Mouse (Mus musculus) forebrain, postnatal 0 days (tissue): Measurements from ENCODE around the gene Hsd17b2. TPM values are rescaled to one million over a fixed set of nuclear protein-coding genes. Genes with fewer than 3 reads are reported as not detected.

Experiments
- ATAC-seq: fragments of 200-750 bp; cut with Nextera tagmentation; 2 replicates; pipeline ENCODE4 v1.8.0; 2017; ENCODE audit warnings: mild to moderate bottlenecking, moderate library complexity
- DNase-seq: peaks from one replicate; pipeline ENCODE4 v3.0.0-alpha.2; 2015
- H3K27ac ChIP-seq: fragments of 300-500 bp; sonication (generic); 2 replicates; pipeline ENCODE4 v1.5.1; 2014; ENCODE audit warnings: low read depth, mild to moderate bottlenecking, antibody characterized with exemption, low read length, moderate library complexity, mixed read lengths
- H3K27me3 ChIP-seq: fragments of 300-500 bp; sonication (generic); 2 replicates; pipeline ENCODE4 v1.6.1; 2014; ENCODE audit warnings: mild to moderate bottlenecking, low read length, mixed read lengths; ENCODE audit not compliant: insufficient read depth
- H3K36me3 ChIP-seq: fragments of 300-500 bp; sonication (generic); 2 replicates; pipeline ENCODE4 v1.6.1; 2014; ENCODE audit warnings: mild to moderate bottlenecking, moderate library complexity; ENCODE audit not compliant: insufficient read depth
- H3K4me1 ChIP-seq: fragments of 300-500 bp; sonication (generic); 2 replicates; pipeline ENCODE4 v1.6.1; 2014; ENCODE audit warnings: antibody characterized with exemption; ENCODE audit not compliant: insufficient read depth
- H3K4me2 ChIP-seq: fragments of 300-500 bp; sonication (generic); 2 replicates; pipeline ENCODE4 v1.6.1; 2014; ENCODE audit warnings: low read depth, mild to moderate bottlenecking, moderate library complexity
- H3K4me3 ChIP-seq: fragments of 300-500 bp; sonication (generic); 2 replicates; pipeline ENCODE4 v1.5.1; 2014; ENCODE audit warnings: low read depth, low read length, mixed read lengths
- H3K9ac ChIP-seq: fragments of 300-500 bp; sonication (generic); 2 replicates; pipeline ENCODE4 v1.6.1; 2014; ENCODE audit warnings: mild to moderate bottlenecking
- H3K9me3 ChIP-seq: fragments of 300-500 bp; sonication (generic); 2 replicates; pipeline ENCODE4 v1.6.1; 2016; ENCODE audit warnings: low read length
- CTCF ChIP-seq: sonication (generic); IDR thresholded peaks from 2 replicates; pipeline ENCODE4 v1.5.1; 2016; ENCODE audit warnings: antibody characterized with exemption, control low read depth, low read depth
- WGBS: fragments of 180-500 bp; shearing (Covaris S2); extraction: QIAGEN DNeasy Blood & Tissue Kit; methylation state at CpG from one replicate; pipeline ENCODE4 v1.1.7; 2014; 5-methylcytosine and 5-hydroxymethylcytosine counted together
- polyA plus RNA-seq: library from polyadenylated mRNA; unstranded; fragments of >200 nt; fragmentation: Nextera tagmentation; extraction: Ambion mirVana; gene quantifications from 2 replicates; pipeline ENCODE4 v1.2.1, GENCODE M21; 2015
- total RNA-seq: library from RNA; depleted of rRNA; stranded (reverse); fragments of >200 nt; gene quantifications from 2 replicates; pipeline ENCODE4 v1.2.3, GENCODE M21; 2014; rRNA removed

The Hsd17b2 gene
- total and polyA plus RNA-seq, 2 experiments from 2014 or later = not detected

DNA sequence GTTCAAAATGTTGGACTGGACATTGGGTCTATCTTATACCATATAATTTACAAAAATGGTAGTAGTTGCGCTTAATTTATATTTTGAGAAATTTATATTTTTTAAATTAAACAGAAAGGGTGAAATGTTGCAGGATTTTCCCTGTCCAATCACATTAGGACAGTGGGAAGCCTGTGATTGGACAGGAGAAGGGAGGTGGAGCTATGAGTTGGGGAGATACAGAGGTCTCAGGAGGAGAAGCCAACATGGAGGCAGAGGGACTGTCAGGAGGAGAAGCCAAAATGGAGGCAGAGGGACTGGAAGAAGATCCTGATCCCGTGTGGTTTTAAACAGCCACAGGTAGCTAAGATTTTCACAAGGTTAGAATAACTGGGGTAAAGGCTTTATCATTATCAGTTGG is 96.4 kb downstream of the Hsd17b2 start:
- 98% methylated on average over 2 of the region's 2 CpGs for WGBS
- no peak overlapping the region for H3K27ac ChIP-seq
- no peaks in the 10 kb centered on the region for H3K9me3 ChIP-seq
- no peak overlapping the region for H3K4me3 ChIP-seq
- DNase-seq (no peak), ATAC-seq (no peak)
- peaks cover 32% of the 10 kb centered on the region; the same call in 1 of the 2 replicates for H3K36me3 ChIP-seq
- H3K4me2 ChIP-seq = no peak overlapping the region
- TF ChIP-seq CTCF = no peak
- no peak overlapping the region for H3K9ac ChIP-seq
- no peaks in the 10 kb centered on the region for H3K27me3 ChIP-seq
- peaks cover 5% of the 10 kb centered on the region; the same call in 1 of the 2 replicates for H3K4me1 ChIP-seq

DNA sequence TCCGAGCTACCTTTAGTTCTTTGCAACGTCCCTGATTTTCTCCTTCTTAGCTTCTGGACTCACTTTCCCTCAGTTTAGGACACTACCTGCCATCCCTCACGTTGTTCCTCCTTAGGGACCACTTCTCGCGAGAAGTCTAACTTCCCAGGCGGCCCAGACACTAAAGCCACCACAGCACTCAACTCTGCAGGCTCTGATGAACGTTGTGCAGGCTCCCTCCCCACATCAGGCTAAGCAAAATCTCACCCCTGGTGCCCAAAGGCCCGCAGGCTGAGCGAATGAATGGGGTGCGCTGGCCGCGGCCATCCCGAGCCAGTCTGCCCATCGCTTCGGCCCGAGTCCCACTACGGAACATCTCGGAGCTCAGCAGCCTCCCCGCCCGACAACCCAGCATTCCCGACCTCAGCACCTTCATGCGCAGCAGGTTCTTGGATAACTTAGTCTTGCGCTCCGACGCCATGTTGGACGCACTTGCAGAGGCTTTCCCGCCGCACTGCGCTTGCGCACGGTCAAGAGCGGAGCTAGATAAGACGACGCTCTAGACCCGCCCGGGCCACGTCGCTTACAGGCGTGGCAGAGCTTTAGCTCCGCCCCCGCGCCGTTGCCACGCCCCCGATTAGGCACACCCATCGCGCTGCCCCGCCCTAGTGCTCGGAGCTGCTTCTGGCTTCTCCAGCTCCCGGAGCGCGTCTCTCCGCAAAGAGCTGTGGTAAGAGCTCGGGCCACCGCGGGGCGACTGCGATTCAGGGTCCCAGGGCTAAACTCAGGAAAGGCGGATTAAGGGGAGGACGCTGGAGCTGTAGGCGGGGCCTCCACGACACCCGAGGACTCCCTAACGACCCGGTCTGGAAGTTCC is 100.0 kb downstream of the Hsd17b2 start, which contains the start of gene Mphosph6:
TSS of gene Mphosph6 (minus strand) at position 501 of the 856 bp plus-strand sequence.
- H3K9ac ChIP-seq = peak within 1 kb of the TSS; percentile 83
- H3K27ac ChIP-seq = peak within 1 kb of the TSS; percentile 85
- no peaks in the 10 kb centered on the region; the same call in 1 of the 2 replicates for H3K27me3 ChIP-seq
- H3K4me1 ChIP-seq = peaks cover 5% of the 10 kb centered on the region; the same call in 1 of the 2 replicates
- ATAC-seq (peak; percentile 99), DNase-seq (peak; percentile 99)
- H3K9me3 ChIP-seq = no peaks in the 10 kb centered on the region
- no peak; the same call in none of the 2 replicates for TF ChIP-seq CTCF
- H3K36me3 ChIP-seq = 0 out of 2 replicates have a peak, but pooled peaks cover 15% of the 10 kb centered on the region
- peak within 1 kb of the TSS; percentile 75 for H3K4me2 ChIP-seq
- peak within 1 kb of the TSS; percentile 85 for H3K4me3 ChIP-seq
- under 1% methylated on average over 65 of the region's 65 CpGs for WGBS

DNA sequence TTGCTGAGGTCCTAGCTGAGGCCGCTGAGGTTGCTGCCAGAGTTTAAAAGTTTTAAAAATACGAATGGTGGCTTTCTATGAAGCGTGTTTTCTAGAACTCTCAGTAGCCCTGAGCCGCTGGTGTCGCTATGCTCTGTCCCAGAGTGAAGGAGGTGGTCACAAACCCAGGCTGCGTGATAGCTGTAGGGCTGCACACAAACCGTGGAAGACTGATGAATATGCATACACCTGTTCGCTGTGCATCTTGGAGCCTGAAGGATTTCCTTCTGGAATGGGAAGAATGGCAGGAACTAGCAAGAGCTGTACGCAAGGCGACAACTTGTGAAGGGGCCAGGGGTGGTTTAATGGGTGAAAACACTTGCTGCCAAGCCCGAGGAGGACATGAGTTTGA is 100.6 kb downstream of the Hsd17b2 start:
- Histone ChIP-seq H3K9ac (peak overlapping the region; percentile 83), H3K27me3 (no peaks in the 10 kb centered on the region; the same call in 1 of the 2 replicates), H3K36me3 (0 out of 2 replicates have a peak, but pooled peaks cover 12% of the 10 kb centered on the region), H3K4me2 (peak overlapping the region; percentile 75), H3K27ac (peak overlapping the region; percentile 85), H3K9me3 (no peaks in the 10 kb centered on the region), H3K4me1 (peaks cover 5% of the 10 kb centered on the region; the same call in 1 of the 2 replicates), H3K4me3 (peak overlapping the region; percentile 85)
- 2% methylated on average over 11 of the region's 11 CpGs for WGBS
- no peak for DNase-seq
- TF ChIP-seq CTCF = no peak; the same call in 1 of the 2 replicates
- peak; percentile 70 for ATAC-seq

DNA sequence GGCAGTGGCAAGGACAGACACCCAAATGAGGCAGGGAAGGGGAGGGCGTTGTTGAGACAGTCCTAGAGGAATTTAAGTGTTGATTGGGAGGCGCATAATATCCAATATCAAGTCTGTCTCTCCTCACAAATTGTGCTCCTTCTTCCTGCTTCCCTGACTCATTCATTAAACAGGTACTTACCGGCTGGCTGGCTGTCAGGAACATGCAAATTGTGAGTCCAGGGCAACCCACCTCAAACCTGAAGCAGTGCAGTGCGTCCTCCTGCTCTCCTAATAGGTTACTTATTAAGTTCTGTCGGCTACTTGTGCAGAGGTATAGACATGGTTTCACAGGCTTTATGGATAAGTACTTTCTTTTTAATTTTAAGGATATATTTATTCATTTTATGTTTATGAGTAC is 103.7 kb downstream of the Hsd17b2 start:
- no peaks in the 10 kb centered on the region for H3K36me3 ChIP-seq
- H3K9me3 ChIP-seq = no peaks in the 10 kb centered on the region
- H3K27me3 ChIP-seq = no peaks in the 10 kb centered on the region; the same call in 1 of the 2 replicates
- no peak overlapping the region for H3K9ac ChIP-seq
- peaks cover 5% of the 10 kb centered on the region; the same call in 1 of the 2 replicates for H3K4me1 ChIP-seq
- ATAC-seq = no peak
- DNase-seq = no peak
- no peak for TF ChIP-seq CTCF
- 81% methylated on average over 5 of the region's 5 CpGs for WGBS
- no peak overlapping the region for H3K4me3 ChIP-seq
- no peak overlapping the region for H3K4me2 ChIP-seq
- no peak overlapping the region for H3K27ac ChIP-seq

Other genes with a start within 250 kb of the Hsd17b2 start
- gene Plcg2, start 203.6 kb upstream of the Hsd17b2 start, total RNA-seq = 1.8 TPM in 2 replicates
- 0.63 and 1.1 TPM in 2 replicates for gene Plcg2, start 203.6 kb upstream of the Hsd17b2 start, polyA plus RNA-seq
- 3.5 and 6.9 TPM in 2 replicates for gene Sdr42e1, start 28.2 kb upstream of the Hsd17b2 start, total RNA-seq
- 1.9 and 2.8 TPM in 2 replicates for gene Sdr42e1, start 28.2 kb upstream of the Hsd17b2 start, polyA plus RNA-seq
- 16.8 and 18.5 TPM in 2 replicates for gene Mphosph6, start 100.0 kb downstream of the Hsd17b2 start, total RNA-seq
- gene Mphosph6, start 100.0 kb downstream of the Hsd17b2 start, polyA plus RNA-seq = 38.8 and 43.8 TPM in 2 replicates